Mouse (Mus musculus): ENCODE results near the gene Max. TPM values are rescaled to one million over a fixed set of nuclear protein-coding genes. Genes with fewer than 3 reads are reported as not detected.

Max gene
- total and polyA plus RNA-seq, 3 experiments, result 48.2 to 356 (median 164) TPM

- no peaks in the 10 kb centered on the region for H3K27me3 ChIP-seq (ENCODE audit: control insufficient read depth in 1 of 2, insufficient read depth in 2 of 2, low read length in 2 of 2)
- no peak overlapping the region for H3K27ac ChIP-seq (ENCODE audit: control insufficient read depth, low read depth, low read length)
- TF ChIP-seq RAD21 (IDR thresholded peaks at IDR 0.05; ENCODE audit: low read depth, low read length) (no peak), USF2 (IDR thresholded peaks at IDR 0.05; ENCODE audit: borderline replicate concordance in 1 of 2, insufficient read depth in 1 of 2, low read depth in 1 of 2, low read length in 2 of 2) (no peak), POLR2A (IDR thresholded peaks at IDR 0.05; ENCODE audit: control insufficient read depth in 1 of 2, insufficient read depth in 1 of 2, low read depth in 1 of 2, low read length in 2 of 2, poor library complexity in 1 of 2) (no peak), USF1 (IDR thresholded peaks at IDR 0.05; ENCODE audit: low read depth, low read length) (no peak), MEF2A (IDR thresholded peaks at IDR 0.05; ENCODE audit: extremely low read depth, insufficient replicate concordance, low read depth, low read length, poor library complexity, severe bottlenecking) (no peak), GATA1 (IDR thresholded peaks at IDR 0.05; ENCODE audit: low read depth, low read length) (no peak), TAL1 (IDR thresholded peaks at IDR 0.05; ENCODE audit: low read length) (no peak), JUND (IDR thresholded peaks at IDR 0.05; ENCODE audit: low read depth, low read length) (no peak), BHLHE40 (IDR thresholded peaks at IDR 0.05; ENCODE audit: borderline replicate concordance, low read depth, low read length) (no peak), ETS1 (IDR thresholded peaks at IDR 0.05; ENCODE audit: low read depth, low read length) (no peak)
- no peaks in the 10 kb centered on the region for H3K79me2 ChIP-seq (ENCODE audit: control insufficient read depth, insufficient read depth, low read length, poor library complexity)
- H3K4me1 ChIP-seq (ENCODE audit: control insufficient read depth in 1 of 2, insufficient read depth in 2 of 2, low read length in 2 of 2), result peaks cover 9 to 21% of the 10 kb centered on the region in 2 experiments
- peaks cover 0 to 10% of the 10 kb centered on the region in 2 experiments; a peak in 3 of 4 replicates for H3K36me3 ChIP-seq (ENCODE audit: control insufficient read depth in 1 of 2, insufficient read depth in 2 of 2, low read length in 2 of 2)
- no peaks in the 10 kb centered on the region for H3K9me3 ChIP-seq (replicated peaks; ENCODE audit: insufficient read depth, low read length)
- DNase-seq (ENCODE audit: low read depth, low spot score), result no peak
- H3K4me3 ChIP-seq (ENCODE audit: control insufficient read depth in 1 of 2, insufficient read depth in 1 of 2, low read depth in 2 of 2, low read length in 2 of 2), result no peak overlapping the region
- no peak overlapping the region for H3K9ac ChIP-seq (ENCODE audit: control insufficient read depth, low read depth, low read length, poor library complexity, severe bottlenecking)
Measured at GRCm38 (mm10) chr12:76912193-76912592, 49.8 kb downstream of the Max start.

GRCm38 (mm10) chr12:76911171-76911726 lies 50.8 kb downstream of the Max start:
- DNase-seq (ENCODE audit: low read depth, low spot score), result no peak
- no peak for TF ChIP-seq CHD2 (IDR thresholded peaks at IDR 0.05; ENCODE audit: low read length)
- no peak for TF ChIP-seq MYC (IDR thresholded peaks at IDR 0.05; ENCODE audit: low read depth, low read length)
- no peak for TF ChIP-seq ZC3H11A (IDR thresholded peaks at IDR 0.05; ENCODE audit: low read depth, low read length)
- H3K27ac ChIP-seq (ENCODE audit: control insufficient read depth, low read depth, low read length), result no peak overlapping the region
- no peaks in the 10 kb centered on the region for H3K79me2 ChIP-seq (ENCODE audit: control insufficient read depth, insufficient read depth, low read length, poor library complexity)
- peaks cover 10 to 26% of the 10 kb centered on the region in 2 experiments for H3K4me1 ChIP-seq (ENCODE audit: control insufficient read depth in 1 of 2, insufficient read depth in 2 of 2, low read length in 2 of 2)
- H3K9ac ChIP-seq (ENCODE audit: control insufficient read depth, low read depth, low read length, poor library complexity, severe bottlenecking), result no peak overlapping the region
- no peaks in the 10 kb centered on the region for H3K27me3 ChIP-seq (ENCODE audit: control insufficient read depth in 1 of 2, insufficient read depth in 2 of 2, low read length in 2 of 2)
- H3K9me3 ChIP-seq (replicated peaks; ENCODE audit: insufficient read depth, low read length), result no peaks in the 10 kb centered on the region
- H3K4me3 ChIP-seq (ENCODE audit: control insufficient read depth in 1 of 2, insufficient read depth in 1 of 2, low read depth in 2 of 2, low read length in 2 of 2), result no peak overlapping the region
- peaks cover 0 to 12% of the 10 kb centered on the region in 2 experiments; a peak in 3 of 4 replicates for H3K36me3 ChIP-seq (ENCODE audit: control insufficient read depth in 1 of 2, insufficient read depth in 2 of 2, low read length in 2 of 2)

Data from MEL (cell line).